Mouse (Mus musculus): ENCODE measurements at regions not wholly inside any gene's neighbourhood (a gene's known extent, or its start where the extent isn't known, plus 50 kb on each side); places are given as distances from the start of the nearest gene placed in this dataset.

- H3K4me2 ChIP-seq (replicated peaks; ENCODE audit: low read depth, low read length): no peak overlapping the region
- H3K4me1 ChIP-seq (ENCODE audit: control insufficient read depth, insufficient read depth, low read length): peaks cover 12% of the 10 kb centered on the region; the same call in 1 of the 2 replicates
- H3K9me3 ChIP-seq (ENCODE audit: control insufficient read depth, low read depth, low read length): peaks cover 6% of the 10 kb centered on the region; the same call in 1 of the 2 replicates
- peak overlapping the region; percentile 62; the same call in 1 of the 2 replicates for H3K27ac ChIP-seq (ENCODE audit: low read length)
- WGBS: 19% methylated on average over 1 of the region's 1 CpGs
- peak; percentile 30; the same call in 1 of the 2 replicates for ATAC-seq (ENCODE audit: insufficient number of reproducible peaks, insufficient read depth, low FRiP score, low read depth)
- H3K4me3 ChIP-seq (ENCODE audit: low read depth, low read length): no peak overlapping the region
- no peaks in the 10 kb centered on the region for H3K36me3 ChIP-seq (ENCODE audit: control insufficient read depth, insufficient read depth, low read length)
- H3K27me3 ChIP-seq (ENCODE audit: control insufficient read depth, insufficient read depth, low read length): no peaks in the 10 kb centered on the region
- no peak overlapping the region for H3K9ac ChIP-seq (replicated peaks; ENCODE audit: low read depth, low read length)
Observed at GRCm38 (mm10) chr4:127429748-127430147, 71.8 kb upstream of the Gjb5 start.

GRCm38 (mm10) chr4:127423855-127424254 is 65.9 kb upstream of the Gjb5 start:
- ATAC-seq (ENCODE audit: insufficient number of reproducible peaks, insufficient read depth, low FRiP score, low read depth): no peak
- H3K9me3 ChIP-seq (ENCODE audit: control insufficient read depth, low read depth, low read length): peaks cover 2% of the 10 kb centered on the region; the same call in 1 of the 2 replicates
- no peaks in the 10 kb centered on the region for H3K36me3 ChIP-seq (ENCODE audit: control insufficient read depth, insufficient read depth, low read length)
- no peaks in the 10 kb centered on the region for H3K27me3 ChIP-seq (ENCODE audit: control insufficient read depth, insufficient read depth, low read length)
- no peak overlapping the region for H3K9ac ChIP-seq (replicated peaks; ENCODE audit: low read depth, low read length)
- no peak overlapping the region for H3K4me2 ChIP-seq (replicated peaks; ENCODE audit: low read depth, low read length)
- H3K4me1 ChIP-seq (ENCODE audit: control insufficient read depth, insufficient read depth, low read length): peaks cover 14% of the 10 kb centered on the region
- no peak overlapping the region for H3K4me3 ChIP-seq (ENCODE audit: low read depth, low read length)
- WGBS: 68% methylated on average over 7 of the region's 7 CpGs
- H3K27ac ChIP-seq (ENCODE audit: low read length): no peak overlapping the region

- Histone ChIP-seq H3K4me2 (replicated peaks; ENCODE audit: low read depth, low read length) (no peak overlapping the region), H3K4me1 (ENCODE audit: control insufficient read depth, insufficient read depth, low read length) (peaks cover 31% of the 10 kb centered on the region), H3K9me3 (ENCODE audit: control insufficient read depth, low read depth, low read length) (no peaks in the 10 kb centered on the region), H3K27ac (ENCODE audit: low read length) (no peak overlapping the region), H3K4me3 (ENCODE audit: low read depth, low read length) (no peak overlapping the region), H3K9ac (replicated peaks; ENCODE audit: low read depth, low read length) (no peak overlapping the region), H3K36me3 (ENCODE audit: control insufficient read depth, insufficient read depth, low read length) (no peaks in the 10 kb centered on the region), H3K27me3 (ENCODE audit: control insufficient read depth, insufficient read depth, low read length) (no peaks in the 10 kb centered on the region)
- WGBS: 80% methylated on average over 6 of the region's 6 CpGs
- ATAC-seq (ENCODE audit: insufficient number of reproducible peaks, insufficient read depth, low FRiP score, low read depth): no peak
Observed at GRCm38 (mm10) chr4:127421927-127422450, 64.0 kb upstream of the Gjb5 start.

- H3K36me3 ChIP-seq (ENCODE audit: control insufficient read depth, insufficient read depth, low read length): no peaks in the 10 kb centered on the region
- no peaks in the 10 kb centered on the region for H3K27me3 ChIP-seq (ENCODE audit: control insufficient read depth, insufficient read depth, low read length)
- H3K27ac ChIP-seq (ENCODE audit: low read length): no peak overlapping the region
- no peak overlapping the region for H3K4me3 ChIP-seq (ENCODE audit: low read depth, low read length)
- WGBS: 77% methylated on average over 5 of the region's 5 CpGs
- H3K4me1 ChIP-seq (ENCODE audit: control insufficient read depth, insufficient read depth, low read length): peaks cover 37% of the 10 kb centered on the region
- no peaks in the 10 kb centered on the region for H3K9me3 ChIP-seq (ENCODE audit: control insufficient read depth, low read depth, low read length)
- H3K9ac ChIP-seq (replicated peaks; ENCODE audit: low read depth, low read length): no peak overlapping the region
- no peak for ATAC-seq (ENCODE audit: insufficient number of reproducible peaks, insufficient read depth, low FRiP score, low read depth)
- no peak overlapping the region for H3K4me2 ChIP-seq (replicated peaks; ENCODE audit: low read depth, low read length)
Observed at GRCm38 (mm10) chr4:127421129-127421528, 63.1 kb upstream of the Gjb5 start.

- ATAC-seq (ENCODE audit: insufficient number of reproducible peaks, insufficient read depth, low FRiP score, low read depth): no peak
- peaks cover 41% of the 10 kb centered on the region for H3K4me1 ChIP-seq (ENCODE audit: control insufficient read depth, insufficient read depth, low read length)
- no peak overlapping the region for H3K9ac ChIP-seq (replicated peaks; ENCODE audit: low read depth, low read length)
- 18% methylated on average over 8 of the region's 8 CpGs for WGBS
- H3K27me3 ChIP-seq (ENCODE audit: control insufficient read depth, insufficient read depth, low read length): no peaks in the 10 kb centered on the region
- H3K4me3 ChIP-seq (ENCODE audit: low read depth, low read length): no peak overlapping the region
- no peaks in the 10 kb centered on the region for H3K9me3 ChIP-seq (ENCODE audit: control insufficient read depth, low read depth, low read length)
- H3K27ac ChIP-seq (ENCODE audit: low read length): peak overlapping the region; percentile 71; the same call in 1 of the 2 replicates
- H3K4me2 ChIP-seq (replicated peaks; ENCODE audit: low read depth, low read length): peak overlapping the region; percentile 23; the same call in 1 of the 2 replicates
- H3K36me3 ChIP-seq (ENCODE audit: control insufficient read depth, insufficient read depth, low read length): no peaks in the 10 kb centered on the region
Observed at GRCm38 (mm10) chr4:127419786-127420120, 61.8 kb upstream of the Gjb5 start.

GRCm38 (mm10) chr4:127419062-127419785 is 61.2 kb upstream of the Gjb5 start:
- no peaks in the 10 kb centered on the region for H3K27me3 ChIP-seq (ENCODE audit: control insufficient read depth, insufficient read depth, low read length)
- peak overlapping the region; percentile 71 for H3K27ac ChIP-seq (ENCODE audit: low read length)
- H3K4me2 ChIP-seq (replicated peaks; ENCODE audit: low read depth, low read length): peak overlapping the region; percentile 23; the same call in 1 of the 2 replicates
- H3K4me1 ChIP-seq (ENCODE audit: control insufficient read depth, insufficient read depth, low read length): peaks cover 45% of the 10 kb centered on the region
- 0 out of 2 replicates have a peak overlapping the region, but pooled peaks have one; percentile 6 for H3K9ac ChIP-seq (replicated peaks; ENCODE audit: low read depth, low read length)
- no peak overlapping the region for H3K4me3 ChIP-seq (ENCODE audit: low read depth, low read length)
- no peaks in the 10 kb centered on the region for H3K9me3 ChIP-seq (ENCODE audit: control insufficient read depth, low read depth, low read length)
- 9% methylated on average over 22 of the region's 22 CpGs for WGBS
- peak; percentile 56 for ATAC-seq (ENCODE audit: insufficient number of reproducible peaks, insufficient read depth, low FRiP score, low read depth)
- no peaks in the 10 kb centered on the region for H3K36me3 ChIP-seq (ENCODE audit: control insufficient read depth, insufficient read depth, low read length)

GRCm38 (mm10) chr4:127416906-127417305 is 58.9 kb upstream of the Gjb5 start:
- peak; percentile 69 for ATAC-seq (ENCODE audit: insufficient number of reproducible peaks, insufficient read depth, low FRiP score, low read depth)
- Histone ChIP-seq H3K9ac (replicated peaks; ENCODE audit: low read depth, low read length) (no peak overlapping the region), H3K36me3 (ENCODE audit: control insufficient read depth, insufficient read depth, low read length) (no peaks in the 10 kb centered on the region), H3K27me3 (ENCODE audit: control insufficient read depth, insufficient read depth, low read length) (no peaks in the 10 kb centered on the region), H3K4me2 (replicated peaks; ENCODE audit: low read depth, low read length) (peak overlapping the region; percentile 37), H3K9me3 (ENCODE audit: control insufficient read depth, low read depth, low read length) (no peaks in the 10 kb centered on the region), H3K27ac (ENCODE audit: low read length) (peak overlapping the region; percentile 84), H3K4me1 (ENCODE audit: control insufficient read depth, insufficient read depth, low read length) (peaks cover 45% of the 10 kb centered on the region), H3K4me3 (ENCODE audit: low read depth, low read length) (peak overlapping the region; percentile 20)
- WGBS: 13% methylated on average over 7 of the region's 7 CpGs

- no peak for ATAC-seq (ENCODE audit: insufficient number of reproducible peaks, insufficient read depth, low FRiP score, low read depth)
- H3K4me1 ChIP-seq (ENCODE audit: control insufficient read depth, insufficient read depth, low read length): peaks cover 39% of the 10 kb centered on the region
- H3K4me3 ChIP-seq (ENCODE audit: low read depth, low read length): no peak overlapping the region
- WGBS: 23% methylated on average over 14 of the region's 14 CpGs
- no peak overlapping the region for H3K4me2 ChIP-seq (replicated peaks; ENCODE audit: low read depth, low read length)
- no peaks in the 10 kb centered on the region for H3K27me3 ChIP-seq (ENCODE audit: control insufficient read depth, insufficient read depth, low read length)
- H3K9me3 ChIP-seq (ENCODE audit: control insufficient read depth, low read depth, low read length): no peaks in the 10 kb centered on the region
- H3K27ac ChIP-seq (ENCODE audit: low read length): peak overlapping the region; percentile 12; the same call in 1 of the 2 replicates
- H3K36me3 ChIP-seq (ENCODE audit: control insufficient read depth, insufficient read depth, low read length): no peaks in the 10 kb centered on the region
- no peak overlapping the region for H3K9ac ChIP-seq (replicated peaks; ENCODE audit: low read depth, low read length)
Observed at GRCm38 (mm10) chr4:127413997-127414964, 56.3 kb upstream of the Gjb5 start.
